Mouse (Mus musculus) kidney, embryonic 16.5 days (tissue): ENCODE data around the gene Gsta3. TPM values are rescaled to one million over a fixed set of nuclear protein-coding genes. Genes with fewer than 3 reads are reported as not detected.
"Not testable (repeated sequence)": the region's sequence is repeated elsewhere in the genome, so short reads cannot be mapped to it uniquely, and the experiment has no call there.

Experiments used
- ATAC-seq: fragments of 200-750 bp; cut with Nextera tagmentation; 2 replicates; pipeline ENCODE4 v1.8.0; 2017; ENCODE audit warnings: moderate TSS enrichment; ENCODE audit not compliant: low FRiP score, low TSS enrichment
- H3K27ac ChIP-seq: fragments of 300-500 bp; sonication (generic); 2 replicates; pipeline ENCODE4 v1.5.1; 2014; ENCODE audit warnings: low read length
- H3K27me3 ChIP-seq: fragments of 300-500 bp; sonication (generic); 2 replicates; pipeline ENCODE4 v1.6.1; 2014; ENCODE audit warnings: low read length, control low read depth, mixed read lengths; ENCODE audit not compliant: insufficient read depth
- H3K36me3 ChIP-seq: fragments of 300-500 bp; sonication (generic); 2 replicates; pipeline ENCODE4 v1.6.1; 2014; ENCODE audit warnings: low read length, control low read depth, mixed read lengths; ENCODE audit not compliant: insufficient read depth
- H3K4me1 ChIP-seq: fragments of 300-500 bp; sonication (generic); 2 replicates; pipeline ENCODE4 v1.6.1; 2014; ENCODE audit warnings: low read length, control low read depth, mixed read lengths; ENCODE audit not compliant: insufficient read depth
- H3K4me2 ChIP-seq: fragments of 300-500 bp; sonication (generic); replicated peaks from 2 replicates; pipeline ENCODE4 v1.6.1; 2014; ENCODE audit warnings: low read depth, low read length
- H3K4me3 ChIP-seq: fragments of 300-500 bp; sonication (generic); 2 replicates; pipeline ENCODE4 v1.5.1; 2014; ENCODE audit warnings: mild to moderate bottlenecking, low read length
- H3K9ac ChIP-seq: fragments of 300-500 bp; sonication (generic); replicated peaks from 2 replicates; pipeline ENCODE4 v1.6.1; 2014; ENCODE audit warnings: low read length
- H3K9me3 ChIP-seq: fragments of 300-500 bp; sonication (generic); 2 replicates; pipeline ENCODE4 v1.6.1; 2016; ENCODE audit warnings: low read length, control low read depth
- WGBS: fragments of 180-500 bp; shearing (Covaris S2); extraction: QIAGEN DNeasy Blood & Tissue Kit; methylation state at CpG from one replicate; pipeline ENCODE4 v1.1.7; 2014; 5-methylcytosine and 5-hydroxymethylcytosine counted together
- polyA plus RNA-seq: library from polyadenylated mRNA; unstranded; fragments of >200 nt; fragmentation: Nextera tagmentation; extraction: Ambion mirVana; gene quantifications from 2 replicates; pipeline ENCODE4 v1.2.1, GENCODE M21; 2015

Gene Gsta3
- polyA plus RNA-seq: 13.5 and 14.4 TPM in 2 replicates

GRCm38 (mm10) chr1:21239911-21240898 lies at the start of gene Gsta3:
Gene Gsta3, plus strand, starts transcription at chr1:21240589.
- peaks cover 7% of the 10 kb centered on the region for H3K4me1 ChIP-seq
- H3K27me3 ChIP-seq: no peaks in the 10 kb centered on the region
- 57% methylated on average over 6 of the region's 8 CpGs for WGBS
- H3K4me3 ChIP-seq: no peak within 1 kb of the TSS
- H3K9me3 ChIP-seq: no peaks in the 10 kb centered on the region
- H3K4me2 ChIP-seq: peak within 1 kb of the TSS; percentile 33
- H3K36me3 ChIP-seq: no peaks in the 10 kb centered on the region
- H3K27ac ChIP-seq: peak within 1 kb of the TSS; percentile 55
- ATAC-seq: peak; percentile 89
- H3K9ac ChIP-seq: no peak within 1 kb of the TSS

- H3K36me3 ChIP-seq: no peaks in the 10 kb centered on the region
- no peak overlapping the region for H3K4me2 ChIP-seq
- no peak for ATAC-seq
- no peaks in the 10 kb centered on the region for H3K27me3 ChIP-seq
- WGBS: 100% methylated on average over 1 of the region's 1 CpGs
- H3K9ac ChIP-seq: no peak overlapping the region
- no peaks in the 10 kb centered on the region for H3K4me1 ChIP-seq
- H3K4me3 ChIP-seq: no peak overlapping the region
- no peaks in the 10 kb centered on the region for H3K9me3 ChIP-seq
- no peak overlapping the region for H3K27ac ChIP-seq
Observed at GRCm38 (mm10) chr1:21206241-21206640, 34.1 kb upstream of the Gsta3 start.

- H3K4me1 ChIP-seq, ATAC-seq, H3K4me3 ChIP-seq, H3K36me3 ChIP-seq, H3K27ac ChIP-seq, H3K9me3 ChIP-seq, H3K27me3 ChIP-seq, H3K4me2 ChIP-seq, H3K9ac ChIP-seq: not testable (repeated sequence)
- WGBS: 23% methylated on average over 2 of the region's 3 CpGs
Observed at GRCm38 (mm10) chr1:21213537-21213936, 26.9 kb upstream of the Gsta3 start.

- not testable (repeated sequence) for H3K4me3 ChIP-seq, H3K27me3 ChIP-seq, H3K27ac ChIP-seq, H3K4me1 ChIP-seq, H3K9me3 ChIP-seq, H3K9ac ChIP-seq, ATAC-seq, H3K36me3 ChIP-seq, H3K4me2 ChIP-seq
- WGBS: 81% methylated on average over 6 of the region's 6 CpGs
Observed at GRCm38 (mm10) chr1:21213991-21214692, 26.2 kb upstream of the Gsta3 start.

- ATAC-seq: peak; percentile 94
- peak within 1 kb of the TSS; percentile 75 for H3K4me2 ChIP-seq
- H3K9ac ChIP-seq: peak within 1 kb of the TSS; percentile 89
- H3K9me3 ChIP-seq: no peaks in the 10 kb centered on the region
- no peaks in the 10 kb centered on the region for H3K36me3 ChIP-seq
- peak within 1 kb of the TSS; percentile 66 for H3K27ac ChIP-seq
- no peaks in the 10 kb centered on the region for H3K27me3 ChIP-seq
- peaks cover 3% of the 10 kb centered on the region; the same call in 1 of the 2 replicates for H3K4me1 ChIP-seq
- WGBS: under 1% methylated on average over 17 of the region's 17 CpGs
- peak within 1 kb of the TSS; percentile 63 for H3K4me3 ChIP-seq
Observed at GRCm38 (mm10) chr1:21218489-21218919, 21.9 kb upstream of the Gsta3 start, which contains the start of gene Tmem14a. Gene Tmem14a, plus strand, starts transcription at chr1:21218575.

- no peaks in the 10 kb centered on the region for H3K27me3 ChIP-seq
- ATAC-seq: no peak
- no peak overlapping the region for H3K27ac ChIP-seq
- H3K36me3 ChIP-seq: 0 out of 2 replicates have a peak, but pooled peaks cover 3% of the 10 kb centered on the region
- H3K4me1 ChIP-seq: 0 out of 2 replicates have a peak, but pooled peaks cover 5% of the 10 kb centered on the region
- no peak overlapping the region for H3K9ac ChIP-seq
- H3K4me2 ChIP-seq: no peak overlapping the region
- no peaks in the 10 kb centered on the region for H3K9me3 ChIP-seq
- 81% methylated on average over 6 of the region's 6 CpGs for WGBS
- H3K4me3 ChIP-seq: no peak overlapping the region
Observed at GRCm38 (mm10) chr1:21227756-21228395, 12.5 kb upstream of the Gsta3 start.

GRCm38 (mm10) chr1:21228740-21229722 lies 11.4 kb upstream of the Gsta3 start:
- not testable (repeated sequence) for H3K9me3 ChIP-seq, H3K4me3 ChIP-seq, H3K27ac ChIP-seq, ATAC-seq, H3K27me3 ChIP-seq, H3K4me2 ChIP-seq, H3K9ac ChIP-seq, H3K36me3 ChIP-seq, H3K4me1 ChIP-seq
- 78% methylated on average over 15 of the region's 15 CpGs for WGBS

GRCm38 (mm10) chr1:21230376-21230775 lies 10.0 kb upstream of the Gsta3 start:
- no peak overlapping the region for H3K4me2 ChIP-seq
- H3K9ac ChIP-seq: no peak overlapping the region
- H3K27ac ChIP-seq: no peak overlapping the region
- no peaks in the 10 kb centered on the region for H3K27me3 ChIP-seq
- no peaks in the 10 kb centered on the region for H3K9me3 ChIP-seq
- H3K36me3 ChIP-seq: 0 out of 2 replicates have a peak, but pooled peaks cover 3% of the 10 kb centered on the region
- 78% methylated on average over 2 of the region's 2 CpGs for WGBS
- ATAC-seq: no peak
- H3K4me1 ChIP-seq: 0 out of 2 replicates have a peak, but pooled peaks cover 5% of the 10 kb centered on the region
- H3K4me3 ChIP-seq: no peak overlapping the region
